Comparison of ENCODE assay signal across 11 mouse cellular contexts in the genomic region with DNA sequence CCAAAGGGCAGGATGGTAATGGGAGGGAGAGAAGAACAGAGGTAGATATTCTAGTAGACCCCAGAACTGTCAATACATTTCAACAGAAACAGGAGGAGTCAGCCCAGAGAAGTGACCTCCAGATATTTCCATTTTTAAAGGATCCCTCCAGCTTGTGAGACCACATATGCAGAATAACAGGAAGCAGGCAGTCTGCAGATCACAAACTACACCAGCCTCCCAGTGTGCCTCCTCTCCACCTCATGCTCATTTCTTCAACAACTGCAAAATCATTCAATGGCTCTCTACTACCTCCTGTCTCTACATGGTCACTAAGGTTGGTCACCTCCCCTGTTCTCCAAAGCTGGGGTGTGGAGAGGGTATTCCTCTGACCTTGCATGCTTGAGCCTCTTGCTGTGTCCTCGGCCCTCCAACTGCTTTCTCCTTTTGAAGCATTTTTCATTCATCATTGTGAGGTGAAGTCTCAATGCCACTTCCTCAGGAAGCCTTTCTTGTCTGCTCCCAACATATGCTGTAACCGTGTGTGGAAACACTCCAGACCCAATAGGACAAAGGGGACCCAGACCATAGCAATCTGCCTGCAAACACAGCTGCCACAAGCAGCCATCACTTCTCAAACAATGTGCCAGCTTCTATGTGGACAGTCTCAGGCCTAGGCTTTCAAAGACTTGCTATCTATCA. TPM values are rescaled to one million over a fixed set of nuclear protein-coding genes. Genes with fewer than 3 reads are reported as not detected.
A peak's percentile ranks its signal among the peaks of the same experiment; 100 is the strongest.
DNase-seq lines count a peak whose midpoint lies in the region; ATAC-seq and TF ChIP-seq lines count a peak whose summit lies in the region.
"Had no signal": no experiment of that assay in that cellular context is flagged by ENCODE, and none has a peak within 500 bp of the region (broad histone marks: within the 10 kb centered on the region; RNA-seq: fewer than 3 reads in every experiment).

No protein-coding gene starts in this region.

- DNase-seq in liver, adult 2 months (ENCODE audit: extremely low read depth, low read depth, low spot score), result no peak
- no peak for DNase-seq in liver, embryonic 11.5 days (ENCODE audit: low spot score)
- peak; percentile 41 for DNase-seq in MEL (ENCODE audit: low read depth, low spot score)
- DNase-seq in thymus, adult 2 months, result peak; percentile 47
- DNase-seq in left cerebral cortex, postnatal 10 days (ENCODE audit: extremely low spot score in 1 of 2, low spot score in 2 of 2), result no peak
- DNase-seq: kidney, postnatal 25 days had no signal

- 64% methylated on average over 2 of the region's 2 CpGs for WGBS in liver, adult 2 months
- 47% methylated on average over 2 of the region's 2 CpGs for WGBS in liver, embryonic 11.5 days
- 7% methylated on average over 2 of the region's 2 CpGs for WGBS in thymus, adult 2 months
- 63% methylated on average over 2 of the region's 2 CpGs for WGBS in intestine, postnatal 0 days

- no peaks in the 10 kb centered on the region for H3K36me3 ChIP-seq in liver, adult 2 months (ENCODE audit: control insufficient read depth, insufficient read depth, low read length)
- H3K36me3 ChIP-seq in liver, embryonic 11.5 days (ENCODE audit: control insufficient read depth, insufficient read depth, low read length), result no peaks in the 10 kb centered on the region
- H3K36me3 ChIP-seq in MEL (ENCODE audit: control insufficient read depth in 1 of 2, insufficient read depth in 2 of 2, low read length in 2 of 2), result peaks cover 2 to 66% of the 10 kb centered on the region in 2 experiments; a peak in 3 of 4 replicates
- H3K36me3 ChIP-seq in thymus, adult 2 months (ENCODE audit: control insufficient read depth, insufficient read depth, low read length), result no peaks in the 10 kb centered on the region
- H3K36me3 ChIP-seq in intestine, postnatal 0 days (ENCODE audit: control insufficient read depth, insufficient read depth), result no peaks in the 10 kb centered on the region
- H3K36me3 ChIP-seq: heart, embryonic 12.5 days; midbrain, embryonic 12.5 days had no signal

- no peak for TF ChIP-seq EP300 in MEL (IDR thresholded peaks at IDR 0.05; ENCODE audit: low read depth in 1 of 2, low read length in 2 of 2)

- intact Hi-C loops in left cerebral cortex, postnatal 10 days (cut with DNase I), result no loop called here

- TF ChIP-seq POLR2A in liver, adult 2 months (IDR thresholded peaks at IDR 0.05; ENCODE audit: extremely low read depth, insufficient read depth, low read length), result no peak
- TF ChIP-seq POLR2A in MEL (IDR thresholded peaks at IDR 0.05; ENCODE audit: control insufficient read depth in 1 of 2, insufficient read depth in 1 of 2, low read depth in 1 of 2, low read length in 2 of 2, poor library complexity in 1 of 2), result no peak
- TF ChIP-seq POLR2A in thymus, adult 2 months (IDR thresholded peaks at IDR 0.05; ENCODE audit: control insufficient read depth, extremely low read depth, insufficient read depth, low read length, poor library complexity), result no peak

- 0 out of 2 replicates have a peak overlapping the region, but pooled peaks have one; percentile 1 for H3K27ac ChIP-seq in liver, adult 2 months (replicated peaks; ENCODE audit: insufficient read depth, low read depth, low read length)
- H3K27ac ChIP-seq in liver, embryonic 11.5 days (ENCODE audit: low read depth, low read length), result no peak overlapping the region
- H3K27ac ChIP-seq in MEL (ENCODE audit: control insufficient read depth, low read depth, low read length), result no peak overlapping the region
- peak overlapping the region; percentile 81 for H3K27ac ChIP-seq in thymus, adult 2 months (ENCODE audit: control insufficient read depth, insufficient read depth, low read length)
- no peak overlapping the region for H3K27ac ChIP-seq in intestine, postnatal 0 days (ENCODE audit: low read depth, low read length)
- H3K27ac ChIP-seq: midbrain, embryonic 12.5 days had no signal

- H3K4me2 ChIP-seq in liver, embryonic 11.5 days, result no peak overlapping the region
- no peak overlapping the region for H3K4me2 ChIP-seq in intestine, postnatal 0 days (replicated peaks; ENCODE audit: low read depth)
- H3K4me2 ChIP-seq: heart, embryonic 12.5 days; midbrain, embryonic 12.5 days had no signal

- H3K4me1 ChIP-seq in liver, adult 2 months (ENCODE audit: control insufficient read depth, insufficient read depth, low read length), result peaks cover 32% of the 10 kb centered on the region
- peaks cover 39% of the 10 kb centered on the region for H3K4me1 ChIP-seq in liver, embryonic 11.5 days (replicated peaks; ENCODE audit: control insufficient read depth, insufficient read depth, low read length)
- H3K4me1 ChIP-seq in MEL (ENCODE audit: control insufficient read depth in 1 of 2, insufficient read depth in 2 of 2, low read length in 2 of 2), result peaks cover 46 to 47% of the 10 kb centered on the region in 2 experiments
- peaks cover 47% of the 10 kb centered on the region for H3K4me1 ChIP-seq in thymus, adult 2 months (replicated peaks; ENCODE audit: control insufficient read depth, insufficient read depth, low read length)
- H3K4me1 ChIP-seq in intestine, postnatal 0 days (replicated peaks; ENCODE audit: control insufficient read depth, insufficient read depth, low read length), result peaks cover 16% of the 10 kb centered on the region

- H3K79me2 ChIP-seq in liver, adult 2 months (ENCODE audit: control insufficient read depth, insufficient read depth, low read length), result peaks cover 55% of the 10 kb centered on the region
- peaks cover 81% of the 10 kb centered on the region for H3K79me2 ChIP-seq in MEL (ENCODE audit: control insufficient read depth, insufficient read depth, low read length, poor library complexity)

- no peak overlapping the region for H3K9ac ChIP-seq in liver, adult 2 months (ENCODE audit: low read depth, low read length)
- no peak overlapping the region for H3K9ac ChIP-seq in liver, embryonic 11.5 days (ENCODE audit: low read depth, low read length)
- H3K9ac ChIP-seq in MEL (ENCODE audit: control insufficient read depth, low read depth, low read length, poor library complexity, severe bottlenecking), result no peak overlapping the region
- H3K9ac ChIP-seq in intestine, postnatal 0 days (ENCODE audit: low read depth, low read length), result no peak overlapping the region
- H3K9ac ChIP-seq: heart, embryonic 12.5 days; midbrain, embryonic 12.5 days had no signal

- no peak overlapping the region for H3K4me3 ChIP-seq in liver, adult 2 months (ENCODE audit: insufficient read depth, low read depth, low read length)
- H3K4me3 ChIP-seq in liver, embryonic 11.5 days (ENCODE audit: low read depth, low read length), result no peak overlapping the region
- H3K4me3 ChIP-seq in MEL (ENCODE audit: control insufficient read depth in 1 of 2, insufficient read depth in 1 of 2, low read depth in 2 of 2, low read length in 2 of 2), result no peak overlapping the region
- H3K4me3 ChIP-seq in thymus, adult 2 months (ENCODE audit: control insufficient read depth, insufficient read depth, low read length), result peak overlapping the region; percentile 17; the same call in 1 of the 2 replicates
- no peak overlapping the region for H3K4me3 ChIP-seq in intestine, postnatal 0 days (ENCODE audit: low read depth, low read length)
- H3K4me3 ChIP-seq: heart, embryonic 12.5 days; midbrain, embryonic 12.5 days had no signal

- no peak for ATAC-seq in liver, embryonic 11.5 days (replicated peaks; ENCODE audit: low FRiP score)
- ATAC-seq in common myeloid progenitor, adult 5-6 weeks (replicated peaks; ENCODE audit: low read depth, poor library complexity, severe bottlenecking), result peak; percentile 65
- ATAC-seq in intestine, postnatal 0 days, result no peak
- ATAC-seq: Patski had no signal

- TF ChIP-seq CTCF in liver, adult 2 months (IDR thresholded peaks at IDR 0.05; ENCODE audit: low read depth, low read length), result no peak
- no peak for TF ChIP-seq CTCF in MEL (IDR thresholded peaks at IDR 0.05 in 2 of 3, conservative IDR thresholded peaks at IDR 0.05 in 1 of 3; ENCODE audit: control insufficient read depth in 1 of 3, insufficient read depth in 1 of 3, low read depth in 2 of 3, low read length in 3 of 3, poor library complexity in 1 of 3, severe bottlenecking in 1 of 3)
- TF ChIP-seq CTCF in thymus, adult 2 months (IDR thresholded peaks at IDR 0.05; ENCODE audit: borderline replicate concordance, control insufficient read depth, extremely low read depth, insufficient read depth, low read length, poor library complexity), result no peak
- TF ChIP-seq CTCF in intestine, postnatal 0 days (IDR thresholded peaks at IDR 0.05; ENCODE audit: low read depth), result no peak

- no peak for TF ChIP-seq RAD21 in MEL (IDR thresholded peaks at IDR 0.05; ENCODE audit: low read depth, low read length)

- no peaks in the 10 kb centered on the region for H3K27me3 ChIP-seq in liver, adult 2 months (ENCODE audit: control insufficient read depth, insufficient read depth, low read length)
- no peaks in the 10 kb centered on the region; the same call in 1 of the 2 replicates for H3K27me3 ChIP-seq in liver, embryonic 11.5 days (replicated peaks; ENCODE audit: control insufficient read depth, insufficient read depth, low read length)
- no peaks in the 10 kb centered on the region for H3K27me3 ChIP-seq in MEL (ENCODE audit: control insufficient read depth in 1 of 2, insufficient read depth in 2 of 2, low read length in 2 of 2)
- H3K27me3 ChIP-seq in thymus, adult 2 months (ENCODE audit: control insufficient read depth, insufficient read depth, low read length), result no peaks in the 10 kb centered on the region
- H3K27me3 ChIP-seq in intestine, postnatal 0 days (replicated peaks; ENCODE audit: control insufficient read depth, insufficient read depth, low read length), result no peaks in the 10 kb centered on the region
- H3K27me3 ChIP-seq: heart, embryonic 12.5 days; Patski had no signal

- no peaks in the 10 kb centered on the region for H3K9me3 ChIP-seq in liver, embryonic 11.5 days (ENCODE audit: control insufficient read depth, low read length)
- no peaks in the 10 kb centered on the region for H3K9me3 ChIP-seq in MEL (replicated peaks; ENCODE audit: insufficient read depth, low read length)
- H3K9me3 ChIP-seq in intestine, postnatal 0 days (ENCODE audit: control insufficient read depth), result no peaks in the 10 kb centered on the region
- H3K9me3 ChIP-seq: heart, embryonic 12.5 days; midbrain, embryonic 12.5 days had no signal

TF ChIP-seq in MEL, 35 proteins besides CTCF, POLR2A, EP300 and RAD21 (continues in another document):
- TF ChIP-seq ZC3H11A (IDR thresholded peaks at IDR 0.05; ENCODE audit: low read depth, low read length), result no peak
- TF ChIP-seq TBP (IDR thresholded peaks at IDR 0.05; ENCODE audit: low read depth, low read length), result no peak

RNA-seq across cellular contexts. Expression of gene B3gnt2, which starts 7.1 kb away (rescaled TPM):
- 8.1 and 8.5 TPM in 2 replicates for total RNA-seq in liver, adult 2 months (2014; rRNA removed)
- polyA plus RNA-seq in liver, adult 2 months (2012; rRNA removed), result 5.6 and 6.2 TPM in 2 replicates
- polyA plus RNA-seq in liver, embryonic 11.5 days (2014; fragmentation: Nextera tagmentation; extraction: Ambion mirVana), result 3.9 and 6.6 TPM in 2 replicates
- 36.7 and 36.8 TPM in 2 replicates for total RNA-seq in MEL (2012; rRNA removed)
- 10 to 100 TPM in 1 of 2 experiments, not detected in 1; 66.4 TPM for polyA plus RNA-seq in MEL (2012; ENCODE audit: insufficient read depth in 1 of 2, insufficient read length in 2 of 2, low read depth in 1 of 2, low replicate concordance in 2 of 2, missing spikeins in 1 of 2)
- 3.8 and 8.8 TPM in 2 replicates for total RNA-seq in common myeloid progenitor, adult 5-6 weeks (2017)
- polyA plus RNA-seq in thymus, adult 2 months (2012; rRNA removed), result 35.4 and 41.4 TPM in 2 replicates
- 10 to 100 TPM in 1 of 2 experiments, 1 to 10 TPM in 1; 8.1 to 16.0 TPM for total RNA-seq in left cerebral cortex, postnatal 10 days (2021)
- polyA plus RNA-seq in intestine, postnatal 0 days (2015; fragmentation: Nextera tagmentation; extraction: Ambion mirVana), result 13.8 and 15.1 TPM in 2 replicates

Comparison
In these comparisons a context has a peak if more than half of its experiments do, and no peak if none do; other contexts are left out.
1. H3K27ac ChIP-seq: peak in liver, adult 2 months (single experiment) and thymus, adult 2 months (single experiment); none in liver, embryonic 11.5 days (single experiment), MEL (single experiment) and intestine, postnatal 0 days (single experiment).
2. DNase-seq: peak in MEL (single experiment) and thymus, adult 2 months (single experiment); none in liver, adult 2 months (single experiment), liver, embryonic 11.5 days (single experiment) and left cerebral cortex, postnatal 10 days (0 of 2).